Mouse (Mus musculus) megakaryocyte, embryonic 14.5 days (primary cell): ENCODE data around the gene Parp4.

Experiments
- FLI1 ChIP-seq: IDR thresholded peaks from 2 replicates; pipeline ENCODE4 v1.6.1; 2012; ENCODE audit warnings: low read length, inconsistent platforms, mixed read lengths
- GATA1 ChIP-seq: IDR thresholded peaks from 3 replicates; pipeline ENCODE4 v1.6.1; 2012; ENCODE audit warnings: mixed read lengths, low read length, inconsistent platforms, borderline replicate concordance

DNA sequence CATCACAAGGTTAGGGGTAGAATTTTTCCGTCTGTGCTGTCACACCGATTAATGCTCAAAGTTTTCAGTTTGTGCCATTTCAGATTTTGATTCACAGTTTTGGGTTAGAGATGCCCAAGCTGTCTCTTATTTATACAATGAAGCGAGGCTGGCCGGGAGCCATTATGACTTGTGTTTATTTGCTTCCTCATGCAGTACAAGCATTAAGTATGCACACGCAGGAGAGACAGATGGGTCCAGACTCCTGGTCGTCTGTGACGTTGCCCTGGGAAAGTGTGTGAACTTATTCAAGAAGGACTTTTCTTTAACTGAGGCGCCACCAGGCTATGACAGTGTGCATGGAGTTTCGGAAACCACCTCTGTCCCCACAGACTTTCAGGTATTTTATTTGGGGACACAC, 26.6 kb downstream of the Parp4 start:
- no peak for TF ChIP-seq GATA1
- TF ChIP-seq FLI1 = no peak
